Comparison of ENCODE assay signal across 25 mouse cellular contexts in the genomic region with DNA sequence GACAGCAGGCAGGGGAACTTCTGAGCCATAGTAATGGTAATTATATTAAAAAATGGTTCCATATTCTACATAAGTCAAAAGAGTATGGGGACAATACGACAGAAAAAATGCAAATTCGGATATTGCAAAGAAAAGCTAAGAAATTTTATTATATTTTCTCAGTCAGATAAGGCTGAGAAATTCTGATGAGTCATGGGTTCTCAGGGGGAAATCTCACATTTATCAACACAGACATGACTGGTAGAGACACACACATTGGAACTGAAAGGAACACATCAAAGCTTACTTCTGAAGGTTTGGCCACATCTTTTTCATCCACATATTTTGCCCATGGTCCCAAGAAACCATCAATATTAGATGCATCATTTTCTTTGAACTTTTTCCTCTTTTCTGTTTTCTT. TPM values are rescaled to one million over a fixed set of nuclear protein-coding genes. Genes with fewer than 3 reads are reported as not detected.
DNase-seq lines count a peak whose midpoint lies in the region; ATAC-seq and TF ChIP-seq lines count a peak whose summit lies in the region.
"Had no signal": no experiment of that assay in that cellular context is flagged by ENCODE, and none has a peak within 500 bp of the region (broad histone marks: within the 10 kb centered on the region; RNA-seq: fewer than 3 reads in every experiment).

No protein-coding gene starts in this region.

- H3K9me3 ChIP-seq in G1E (replicated peaks) = no peaks in the 10 kb centered on the region
- H3K9me3 ChIP-seq: embryonic facial prominence, embryonic 13.5 days; embryonic facial prominence, embryonic 15.5 days; forebrain, embryonic 13.5 days; forebrain, embryonic 15.5 days had no signal

- ATAC-seq in G1E (ENCODE audit: extremely low read depth, insufficient number of reproducible peaks, low FRiP score, poor library complexity, severe bottlenecking) = peak; percentile 49; the same call in 1 of the 2 replicates
- ATAC-seq: forebrain, embryonic 13.5 days; forebrain, embryonic 15.5 days; forebrain, postnatal 0 days had no signal

- no peak for TF ChIP-seq CTCF in layer of hippocampus, adult 2 months (conservative IDR thresholded peaks at IDR 0.05)
- no peak for TF ChIP-seq CTCF in G1E (IDR thresholded peaks at IDR 0.05; ENCODE audit: low read depth, low read length)

- H3K36me3 ChIP-seq in G1E (replicated peaks) = peaks cover 63% of the 10 kb centered on the region

- H3K27me3 ChIP-seq in G1E (ENCODE audit: insufficient read depth, low read length) = no peaks in the 10 kb centered on the region
- H3K27me3 ChIP-seq: embryonic facial prominence, embryonic 13.5 days; embryonic facial prominence, embryonic 15.5 days; forebrain, embryonic 13.5 days; forebrain, embryonic 15.5 days had no signal

- H3K27ac ChIP-seq in layer of hippocampus, adult 2 months = peak overlapping the region; percentile 74
- H3K27ac ChIP-seq: embryonic facial prominence, embryonic 13.5 days; embryonic facial prominence, embryonic 15.5 days; forebrain, embryonic 13.5 days; forebrain, embryonic 15.5 days had no signal

- intact Hi-C loops in left cerebral cortex, postnatal 25 days (cut with DNase I) = no loop called here

- DNase-seq in layer of hippocampus, adult 2 months (ENCODE audit: low spot score in 2 of 2) = no peak
- DNase-seq in layer of hippocampus, adult 9-10 months (ENCODE audit: low spot score) = no peak
- DNase-seq in 416B (ENCODE audit: low read depth) (peak; percentile 12), G1E (ENCODE audit: low spot score) (no peak), NIH3T3 (ENCODE audit: low read depth) (peak; percentile 20)
- DNase-seq in left cerebral cortex, postnatal 25 days (ENCODE audit: low spot score in 2 of 2) = no peak
- DNase-seq in lung, postnatal 25 days (ENCODE audit: low spot score) = no peak
- DNase-seq in spleen, postnatal 14 days (ENCODE audit: low spot score in 2 of 2) = no peak
- DNase-seq: adrenal gland, adult 2 months; adrenal gland, postnatal 10 days; adrenal gland, postnatal 25 days; cerebellum, adult 11 months; cerebellum, adult 18-20 months; cerebellum, adult 8-10 months; cerebellum, adult 9-11 months; cerebellum, postnatal 14 days; cerebellum, postnatal 36 days; embryo, embryonic 11 days; forebrain, postnatal 0 days had no signal

- peaks cover 11% of the 10 kb centered on the region for H3K4me1 ChIP-seq in G1E (ENCODE audit: insufficient read depth, low read depth, low read length)
- H3K4me1 ChIP-seq: embryonic facial prominence, embryonic 15.5 days had no signal

- no peak overlapping the region for H3K4me3 ChIP-seq in layer of hippocampus, adult 2 months
- no peak overlapping the region for H3K4me3 ChIP-seq in G1E (ENCODE audit: low read depth, low read length)
- H3K4me3 ChIP-seq: embryonic facial prominence, embryonic 13.5 days; embryonic facial prominence, embryonic 15.5 days; erythroblast, embryonic 14.5 days; forebrain, embryonic 13.5 days; forebrain, embryonic 15.5 days had no signal

RNA-seq across cellular contexts. Expression of a gene that starts 32.5 kb away (rescaled TPM):
- 10 to 100 TPM; 67.1 to 73.9 TPM for total RNA-seq in layer of hippocampus, adult 2 months (2021)
- total RNA-seq in G1E (2014; fragmentation: Nextera tagmentation) (82.8 and 84.7 TPM in 2 replicates), G1E (2017) (21.4 and 25.7 TPM in 2 replicates)
- polyA plus RNA-seq in G1E (2012) = 3.5 and 7.1 TPM in 2 replicates
- 10 to 100 TPM; 42.9 to 48.6 TPM for total RNA-seq in left cerebral cortex, postnatal 25 days (2021)

RNA-seq across cellular contexts. Expression of a gene that starts 32.6 kb away (rescaled TPM):
- total RNA-seq in layer of hippocampus, adult 2 months (2021) = 100 to 1,000 TPM; 412 to 418 TPM
- total RNA-seq in G1E (2014; fragmentation: Nextera tagmentation) (7.0 and 7.2 TPM in 2 replicates), G1E (2017) (0.41 and 0.44 TPM in 2 replicates)
- 6.9 and 7.2 TPM in 2 replicates for polyA plus RNA-seq in G1E (2012)
- 100 to 1,000 TPM; 286 to 288 TPM for total RNA-seq in left cerebral cortex, postnatal 25 days (2021)
- total RNA-seq: common myeloid progenitor, adult 5-6 weeks had no signal

Comparison
In these comparisons a context has a peak if more than half of its experiments do, and no peak if none do; other contexts are left out.
1. DNase-seq: peak in 416B (single experiment) and NIH3T3 (single experiment); none in layer of hippocampus, adult 2 months (0 of 2), layer of hippocampus, adult 9-10 months (single experiment), G1E (single experiment), left cerebral cortex, postnatal 25 days (0 of 2), lung, postnatal 25 days (single experiment) and spleen, postnatal 14 days (0 of 2).
2. RNA of a gene that starts 32.6 kb away (total RNA-seq): 412 to 418 TPM in layer of hippocampus, adult 2 months and 286 to 288 TPM in left cerebral cortex, postnatal 25 days; 0.41 to 7.2 TPM in G1E; every median in the first group is over 10 times any median in the second.